Mouse (Mus musculus) mouse embryonic stem cell (cell line): ENCODE measurements around the gene Cdx2.

Experiments used
- in situ Hi-C, 2 experiments: fragments of 300-500 bp; cut with MboI; formaldehyde crosslinking; loops; 1 replicate in 1 of 2; 3 replicates in 1 of 2; pipeline ENCODE4 v1.14.3; 2019 to 2020; ENCODE audit warnings: low sequenced_read_pairs in 2 of 2, low pct_unique_long_range_greater_than_20kb in 1 of 2, mixed read lengths in 1 of 2; ENCODE audit not compliant: unreplicated experiment in 1 of 2

Gene Cdx2

DNA sequence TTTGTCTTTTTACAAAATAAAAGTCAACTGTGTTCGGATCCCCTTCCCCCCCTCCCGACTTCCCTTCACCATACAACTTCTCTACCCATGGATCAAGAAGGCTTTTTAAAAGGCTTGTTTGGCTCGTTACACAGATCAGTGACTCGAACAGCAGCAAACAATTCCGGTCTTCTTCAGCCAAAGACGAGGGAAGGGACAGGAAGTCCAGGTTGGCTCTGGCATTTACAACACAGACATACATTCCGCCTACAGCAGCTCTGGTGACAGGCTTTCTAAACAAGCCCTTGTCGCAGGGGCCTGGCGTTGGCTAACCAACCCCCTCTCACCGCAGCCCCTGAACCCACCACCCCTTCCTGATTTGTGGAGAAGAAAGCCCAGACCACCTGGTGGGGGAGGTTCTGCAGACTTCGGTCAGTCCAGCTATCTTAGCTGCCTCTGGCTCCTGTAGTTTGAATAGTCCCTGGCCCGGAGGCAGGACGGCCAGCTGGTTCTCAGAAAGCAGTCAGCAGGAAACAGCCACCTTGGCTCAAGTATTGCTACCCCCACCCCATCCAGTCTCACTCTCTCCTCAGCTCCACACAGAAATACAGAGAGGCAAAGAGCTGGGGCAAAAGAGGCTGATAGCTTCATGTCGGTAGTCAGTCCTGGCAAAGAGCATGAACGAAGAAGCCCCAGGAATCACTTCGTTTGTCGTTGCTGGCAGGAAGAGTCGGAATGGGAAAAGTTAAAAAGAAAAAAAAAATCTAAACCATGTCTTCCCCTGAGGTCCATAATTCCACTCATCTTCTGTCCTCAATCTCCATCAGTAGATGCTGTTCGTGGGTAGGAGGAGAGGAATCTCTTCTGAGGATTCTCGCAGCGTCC lies 5.9 kb downstream of the Cdx2 start:
- in situ Hi-C loops = loop anchor here (10.0 to 25.0 kb wide), 2 partner anchors 106 to 614 kb away; no protein-coding TSS in a partner anchor

DNA sequence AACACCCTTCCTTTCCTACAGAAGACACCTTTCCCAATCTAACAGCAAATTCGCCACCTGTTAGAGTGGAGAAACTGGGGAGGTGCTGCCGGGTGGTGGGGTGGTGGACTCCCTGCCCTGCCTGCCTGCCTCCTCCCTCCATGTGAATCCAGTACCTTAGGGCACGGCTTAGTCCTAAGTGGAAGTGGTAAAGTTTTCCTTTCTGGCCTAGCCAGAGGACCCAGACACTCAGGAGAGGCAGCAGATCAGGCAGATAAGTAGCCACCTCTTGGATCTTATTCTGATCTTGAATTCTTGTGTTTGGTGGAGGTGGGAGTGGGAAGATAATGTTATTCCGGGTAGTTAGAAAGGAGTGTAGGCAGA lies 7.1 kb downstream of the Cdx2 start:
- in situ Hi-C loops = loop anchor here (10.0 to 25.0 kb wide), 2 partner anchors 105 to 613 kb away; no protein-coding TSS in a partner anchor

DNA sequence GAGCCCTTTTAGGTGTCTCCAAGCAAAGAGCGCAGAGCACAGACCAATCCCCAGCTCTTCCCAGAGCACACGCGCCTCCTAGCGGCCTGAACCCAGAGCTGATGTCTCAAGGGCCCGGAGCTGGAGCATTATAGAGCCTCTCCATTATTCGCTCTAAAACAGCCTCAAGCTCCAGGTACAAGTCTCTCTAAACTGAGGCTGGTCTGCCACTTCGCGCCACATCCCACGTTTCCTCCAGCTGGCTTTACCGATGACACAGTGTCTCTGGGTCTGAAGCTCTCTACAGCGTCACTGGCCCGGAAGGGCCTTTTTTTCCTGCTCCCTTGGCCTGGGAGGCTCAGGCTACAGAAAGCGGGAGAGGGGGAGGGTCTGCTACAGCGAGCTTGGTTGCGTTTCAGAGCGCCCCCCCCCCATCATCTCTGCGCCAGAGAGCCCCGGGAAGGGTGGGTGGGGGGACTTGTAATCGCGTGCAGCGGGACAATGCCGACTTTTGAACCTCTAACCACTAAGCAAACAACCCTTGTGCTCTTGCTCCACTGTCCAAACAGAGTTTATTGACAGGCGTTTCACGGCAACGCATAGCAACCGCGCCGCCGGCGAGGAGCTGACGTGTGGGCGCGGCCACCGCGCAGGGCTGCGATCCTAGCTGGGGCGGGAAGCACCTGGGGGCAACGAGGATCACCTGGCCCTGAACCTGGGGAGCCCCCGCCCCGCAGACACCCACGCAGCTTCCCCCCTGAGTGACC lies 7.6 kb downstream of the Cdx2 start:
- in situ Hi-C loops = loop anchor here in 1 of 2 experiments (25.0 kb wide), 1 partner anchor 612 kb away; no protein-coding TSS in a partner anchor

DNA sequence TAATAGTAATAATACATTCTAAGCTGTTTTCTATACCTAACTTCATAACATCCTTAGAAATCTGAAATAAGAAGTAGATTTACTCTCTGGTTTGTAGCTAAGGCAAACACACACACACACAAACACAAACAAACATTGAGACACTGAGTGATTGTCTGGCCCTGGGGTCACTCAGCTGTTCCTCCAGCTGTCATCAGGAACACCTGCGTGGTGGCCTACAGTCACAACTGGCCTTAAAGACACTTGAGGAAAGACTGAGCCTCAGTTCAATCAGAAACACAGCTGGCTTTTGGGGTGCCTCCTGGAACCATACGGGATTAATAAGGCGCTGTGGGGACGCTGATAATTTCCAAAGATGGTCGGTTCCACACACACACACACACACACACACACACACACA lies 9.8 kb downstream of the Cdx2 start:
- in situ Hi-C loops = loop anchor here in 1 of 2 experiments (25.0 kb wide), 1 partner anchor 610 kb away; no protein-coding TSS in a partner anchor

DNA sequence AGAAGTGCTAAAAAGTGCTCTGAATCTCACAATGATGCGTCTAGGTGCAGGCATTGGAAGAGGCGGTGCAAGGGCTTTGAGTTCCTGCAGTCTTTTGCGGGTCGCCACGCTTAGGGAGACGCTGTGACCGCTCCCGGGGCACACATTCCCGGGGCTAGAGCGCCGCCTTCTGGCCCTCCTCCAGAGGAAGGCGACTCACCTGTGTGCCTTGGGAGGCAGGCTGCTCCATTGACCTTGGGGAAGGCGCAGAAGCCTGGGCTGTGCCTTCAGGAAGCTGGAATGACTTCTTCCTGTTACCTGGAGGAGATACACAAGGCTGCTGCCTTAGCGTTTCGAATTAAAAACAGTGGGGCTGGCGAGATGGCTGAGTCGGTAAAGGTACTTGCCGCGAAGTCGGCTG lies 12.9 kb downstream of the Cdx2 start:
- in situ Hi-C loops = loop anchor here in 1 of 2 experiments (25.0 kb wide), 1 partner anchor 607 kb away; no protein-coding TSS in a partner anchor

DNA sequence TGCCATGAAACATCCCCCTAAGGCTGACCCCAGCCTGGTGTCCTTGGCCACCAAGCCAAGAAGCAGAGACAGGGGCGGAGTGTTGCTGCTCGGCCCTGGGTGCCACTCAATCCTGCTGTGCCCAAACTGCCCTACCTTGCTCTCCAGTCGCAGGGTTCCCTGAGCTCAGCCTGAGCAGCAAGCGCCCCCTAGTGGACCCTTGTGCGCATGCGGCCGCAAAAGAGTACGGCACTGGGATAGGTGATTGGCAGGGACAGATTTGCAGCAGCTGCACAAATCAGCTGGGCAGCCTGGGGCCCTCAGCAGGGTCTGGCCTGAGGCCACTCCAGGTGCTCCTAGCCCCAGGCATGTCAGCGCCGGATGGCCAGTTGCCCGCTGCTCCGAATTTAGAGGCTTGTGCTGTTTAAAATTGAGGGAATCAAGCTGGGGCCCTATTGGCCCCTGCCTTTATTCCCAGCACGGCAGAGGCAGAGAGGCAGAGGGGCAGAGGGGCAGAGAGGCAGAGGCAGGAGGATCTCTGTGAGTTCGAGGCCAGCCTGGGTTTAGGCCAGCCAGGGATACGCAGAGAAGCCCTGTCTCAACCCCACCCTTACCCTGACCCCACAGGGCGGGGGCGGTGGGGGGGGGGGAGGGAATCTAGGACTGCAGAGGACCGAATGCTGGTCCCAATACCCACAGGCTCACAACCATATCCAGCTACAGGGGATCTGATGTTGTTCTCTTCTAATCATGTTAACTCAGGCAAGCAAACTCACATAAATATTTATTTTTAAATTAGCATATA lies 13.8 kb downstream of the Cdx2 start:
- in situ Hi-C loops = loop anchor here in 1 of 2 experiments (25.0 kb wide), 1 partner anchor 606 kb away; no protein-coding TSS in a partner anchor

DNA sequence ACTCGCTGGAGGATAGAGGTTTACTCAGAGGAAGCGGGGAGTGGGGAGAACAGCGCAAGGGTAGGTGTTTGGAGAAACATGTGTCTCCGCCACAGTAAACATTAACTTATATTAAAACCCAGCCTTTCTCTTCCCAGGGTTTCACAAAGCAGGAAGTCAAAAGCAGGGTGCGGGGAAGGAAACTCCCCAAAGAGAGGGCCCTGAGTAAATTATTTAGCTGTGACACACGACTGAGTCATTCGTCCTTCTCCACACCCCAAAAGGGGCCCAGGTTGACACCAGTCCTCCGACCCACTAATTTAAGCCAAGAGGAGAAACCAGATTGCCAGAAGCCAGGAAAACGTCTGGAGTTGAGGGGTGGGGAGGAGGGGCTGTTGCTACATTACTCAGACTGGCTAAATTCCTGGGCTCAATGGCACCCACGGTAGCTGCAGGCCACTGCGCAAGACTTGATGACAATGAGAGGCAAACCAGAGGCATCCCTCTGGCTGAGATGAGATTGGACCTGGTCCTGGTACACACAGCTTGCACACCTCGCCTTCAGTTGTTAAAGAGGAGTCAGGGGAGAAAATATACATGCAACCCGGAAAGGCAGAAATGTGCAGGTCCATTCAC lies 14.5 kb downstream of the Cdx2 start:
- in situ Hi-C loops = loop anchor here in 1 of 2 experiments (25.0 kb wide), 1 partner anchor 605 kb away; no protein-coding TSS in a partner anchor

DNA sequence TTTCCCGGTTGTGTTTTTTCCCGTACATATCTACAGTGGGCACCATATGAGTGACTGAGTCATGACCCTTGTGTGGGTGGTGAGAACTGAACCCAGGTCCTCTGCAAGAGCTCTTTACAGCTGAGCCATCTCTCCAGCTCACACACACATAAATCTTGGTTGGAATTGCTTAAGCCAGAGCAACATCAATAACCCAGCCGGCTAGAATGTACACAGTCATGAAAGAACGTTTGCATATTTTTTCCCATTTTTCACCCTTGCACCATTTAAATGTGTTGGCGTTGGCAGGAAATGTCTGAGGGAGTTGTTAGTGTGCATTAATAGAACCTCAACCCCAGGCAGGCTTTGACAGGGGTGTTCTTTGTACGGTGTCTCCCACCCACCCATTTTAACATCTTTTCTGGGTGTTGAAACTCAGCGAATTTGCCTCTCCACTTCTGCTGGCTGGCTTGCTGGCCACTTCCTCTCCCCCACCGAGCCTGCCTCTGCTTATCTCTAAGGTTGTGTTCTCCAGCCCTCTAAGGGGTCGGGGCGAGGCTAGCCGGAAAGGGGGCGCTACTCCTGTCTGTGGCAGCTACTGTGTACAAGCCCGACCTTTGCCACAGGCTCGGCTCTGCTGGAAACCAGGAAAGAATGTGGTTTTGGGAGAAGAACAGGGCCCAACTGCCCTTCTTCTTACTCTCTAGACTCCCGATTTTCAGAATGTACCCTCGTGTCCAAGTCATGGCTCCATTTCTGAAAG lies 15.1 kb downstream of the Cdx2 start:
- in situ Hi-C loops = loop anchor here in 1 of 2 experiments (25.0 kb wide), 1 partner anchor 605 kb away; no protein-coding TSS in a partner anchor

DNA sequence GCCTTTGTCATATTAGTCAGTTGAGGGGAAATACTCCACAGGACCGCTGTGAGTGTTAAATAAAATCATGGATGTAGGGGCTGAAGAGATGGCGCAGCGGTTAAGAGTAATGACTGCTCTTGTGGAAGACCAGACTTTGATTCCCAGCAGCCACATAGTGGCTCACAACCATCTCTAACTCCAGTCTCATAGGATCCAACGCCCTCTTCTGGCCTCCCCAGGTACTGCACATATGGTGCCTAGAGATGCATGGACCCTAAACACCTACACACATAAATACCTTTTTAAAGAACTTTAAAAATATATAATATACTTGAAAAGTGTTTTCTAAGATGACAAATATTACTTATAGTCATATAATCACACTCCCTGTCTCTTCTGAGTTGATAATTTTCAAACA lies 22.7 kb downstream of the Cdx2 start:
- in situ Hi-C loops = loop anchor here in 1 of 2 experiments (25.0 kb wide), 1 partner anchor 597 kb away; no protein-coding TSS in a partner anchor

DNA sequence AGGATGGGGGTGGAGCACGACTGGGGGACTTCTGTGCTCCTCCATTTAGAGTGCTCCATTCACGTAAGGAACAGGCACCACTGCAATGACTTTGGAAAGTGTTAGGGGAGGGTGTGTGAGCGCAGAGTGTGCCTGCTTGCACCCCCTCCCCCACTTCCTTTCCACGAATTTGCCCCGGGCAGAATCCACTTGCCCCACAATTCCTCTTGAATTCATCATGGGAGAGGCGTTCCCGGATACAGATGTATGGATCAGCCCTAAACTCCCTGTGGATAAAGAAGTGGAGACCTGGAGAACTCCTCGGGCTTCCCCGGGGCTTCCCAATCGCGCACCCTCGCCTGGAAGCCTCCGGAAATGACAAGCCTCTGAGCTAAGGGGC lies 29.5 kb downstream of the Cdx2 start:
- in situ Hi-C loops = loop anchor here (5.0 to 25.0 kb wide), 2 partner anchors 45 to 590 kb away; no protein-coding TSS in a partner anchor

DNA sequence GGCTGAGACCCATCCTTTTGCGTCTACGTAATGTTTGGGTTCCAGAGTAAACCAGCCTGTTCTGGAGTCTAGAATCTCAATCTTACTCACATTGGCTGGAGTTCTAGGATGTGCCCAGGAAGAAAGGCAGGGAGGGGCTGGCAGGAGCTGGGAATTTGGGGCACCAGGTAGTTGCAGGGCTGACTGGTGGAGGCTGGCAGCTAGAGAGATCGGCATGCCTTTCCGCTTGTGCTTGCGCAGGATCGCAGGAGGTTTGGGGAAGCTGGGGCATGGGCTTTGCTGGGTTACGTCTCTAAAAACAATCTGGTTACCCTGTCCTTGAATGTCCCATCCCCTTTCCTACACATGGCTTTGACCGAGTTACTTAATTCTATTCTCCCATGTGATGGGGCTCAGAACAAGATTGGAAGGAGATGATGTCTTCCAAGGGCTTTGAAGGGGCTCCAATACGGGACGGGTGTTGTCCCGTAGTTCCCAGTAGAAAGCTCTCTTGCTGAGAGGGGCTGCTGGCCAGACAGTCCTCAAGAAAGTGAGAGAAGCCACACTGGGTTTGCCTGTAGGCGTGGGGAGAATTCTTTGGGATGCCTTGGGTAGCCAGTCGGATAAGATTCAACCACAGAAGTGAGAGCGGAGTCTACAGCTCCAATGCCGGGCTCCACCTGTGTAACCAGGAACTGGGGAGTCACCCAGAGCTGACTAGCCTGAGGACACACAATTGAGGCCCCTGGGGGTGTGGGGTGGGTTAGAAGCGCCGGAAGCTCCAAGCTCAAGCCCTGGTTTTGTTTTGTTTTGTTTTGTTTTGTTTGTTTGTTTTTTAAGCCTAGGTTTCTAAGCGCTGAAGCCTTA lies 30.1 kb downstream of the Cdx2 start:
- in situ Hi-C loops = loop anchor here (5.0 to 25.0 kb wide), 2 partner anchors 45 to 590 kb away; no protein-coding TSS in a partner anchor

DNA sequence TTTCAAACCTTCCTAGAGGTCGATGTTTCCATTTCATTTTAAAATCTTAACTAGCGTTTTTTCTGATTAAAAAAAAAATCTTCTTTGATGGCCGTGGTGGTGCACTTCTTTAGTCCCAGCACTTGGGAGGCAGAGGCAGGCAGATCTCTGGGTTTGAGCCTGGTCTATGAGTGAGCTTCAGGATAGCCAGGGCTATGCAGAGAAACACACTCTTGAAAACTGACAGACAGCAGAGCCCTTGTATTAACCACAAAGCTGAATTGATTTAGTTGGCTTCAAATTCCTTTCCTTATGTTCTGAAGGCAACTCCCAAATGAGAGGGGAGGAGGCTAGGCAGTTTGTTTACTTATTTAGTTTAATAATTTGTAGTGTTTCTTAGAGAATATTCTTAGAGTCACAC lies 31.3 kb downstream of the Cdx2 start:
- in situ Hi-C loops = loop anchor here (5.0 to 25.0 kb wide), 2 partner anchors 43 to 588 kb away; no protein-coding TSS in a partner anchor

DNA sequence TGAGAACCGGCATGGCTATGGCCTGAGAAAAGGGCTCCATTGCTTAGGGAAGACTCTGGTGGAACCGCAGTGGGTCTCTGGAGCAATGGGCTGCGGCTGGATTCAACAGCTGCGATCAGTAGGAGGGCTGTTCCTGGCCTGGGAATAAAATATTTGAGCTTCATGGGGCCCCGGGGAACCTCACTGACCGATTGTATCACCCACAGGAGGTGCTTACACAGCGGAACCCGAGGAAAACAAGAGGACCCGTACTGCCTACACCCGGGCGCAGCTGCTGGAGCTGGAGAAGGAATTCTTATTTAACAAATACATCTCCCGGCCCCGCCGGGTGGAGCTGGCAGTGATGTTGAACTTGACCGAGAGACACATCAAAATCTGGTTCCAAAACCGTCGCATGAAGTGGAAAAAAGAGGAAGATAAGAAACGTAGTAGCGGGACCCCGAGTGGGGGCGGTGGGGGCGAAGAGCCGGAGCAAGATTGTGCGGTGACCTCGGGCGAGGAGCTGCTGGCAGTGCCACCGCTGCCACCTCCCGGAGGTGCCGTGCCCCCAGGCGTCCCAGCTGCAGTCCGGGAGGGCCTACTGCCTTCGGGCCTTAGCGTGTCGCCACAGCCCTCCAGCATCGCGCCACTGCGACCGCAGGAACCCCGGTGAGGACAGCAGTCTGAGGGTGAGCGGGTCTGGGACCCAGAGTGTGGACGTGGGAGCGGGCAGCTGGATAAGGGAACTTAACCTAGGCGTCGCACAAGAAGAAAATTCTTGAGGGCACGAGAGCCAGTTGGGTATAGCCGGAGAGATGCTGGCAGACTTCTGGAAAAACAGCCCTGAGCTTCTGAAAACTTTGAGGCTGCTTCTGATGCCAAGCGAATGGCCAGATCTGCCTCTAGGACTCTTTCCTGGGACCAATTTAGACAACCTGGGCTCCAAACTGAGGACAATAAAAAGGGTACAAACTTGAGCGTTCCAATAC lies 32.6 kb downstream of the Cdx2 start:
- in situ Hi-C loops = loop anchor here (5.0 to 25.0 kb wide), 2 partner anchors 42 to 587 kb away; no protein-coding TSS in a partner anchor

DNA sequence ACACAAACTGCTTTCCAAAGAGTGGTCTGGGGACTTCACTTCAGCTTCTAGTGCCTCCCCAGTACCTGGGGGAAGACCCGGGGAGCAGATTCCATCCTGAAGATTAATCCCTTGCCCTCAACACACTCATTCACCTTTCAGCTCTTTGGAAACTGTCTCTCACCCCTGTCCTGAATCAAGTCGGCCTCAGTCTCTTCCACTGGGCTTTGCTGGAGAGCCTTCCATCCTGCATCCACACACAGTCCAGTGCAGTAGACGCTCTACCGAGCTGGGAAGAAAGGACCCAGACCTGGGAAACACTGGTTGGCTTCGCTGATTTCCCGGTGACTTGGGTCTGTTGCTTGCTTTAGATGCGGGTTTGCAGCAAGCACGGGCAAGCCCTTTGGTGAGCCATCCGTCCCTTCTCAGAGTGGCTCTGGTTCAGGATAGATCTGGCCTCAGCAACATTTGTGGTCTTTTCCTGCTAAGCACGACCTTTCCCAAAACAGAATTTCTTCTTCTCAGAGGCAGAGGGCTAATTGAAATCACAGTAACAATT lies 34.2 kb downstream of the Cdx2 start:
- in situ Hi-C loops = no loop called here
